Mouse (Mus musculus) intestine, embryonic 15.5 days (tissue): Measurements from ENCODE around the gene Trim37. TPM values are rescaled to one million over a fixed set of nuclear protein-coding genes. Genes with fewer than 3 reads are reported as not detected.

Experiments
- ATAC-seq: fragments of 200-750 bp; cut with Nextera tagmentation; 2 replicates; pipeline ENCODE4 v1.8.0; 2017; ENCODE audit warnings: moderate TSS enrichment, moderate library complexity
- H3K27ac ChIP-seq: fragments of 300-500 bp; sonication (generic); 2 replicates; pipeline ENCODE4 v1.5.1; 2015; ENCODE audit warnings: mild to moderate bottlenecking, inconsistent platforms
- H3K27me3 ChIP-seq: fragments of 300-500 bp; sonication (generic); replicated peaks from 2 replicates; pipeline ENCODE4 v1.6.1; 2015; ENCODE audit warnings: inconsistent platforms
- H3K36me3 ChIP-seq: fragments of 300-500 bp; sonication (generic); 2 replicates; pipeline ENCODE4 v1.6.1; 2015; ENCODE audit warnings: inconsistent platforms
- H3K4me1 ChIP-seq: fragments of 300-500 bp; sonication (generic); replicated peaks from 2 replicates; pipeline ENCODE4 v1.6.1; 2015; ENCODE audit warnings: inconsistent platforms
- H3K4me2 ChIP-seq: fragments of 300-500 bp; sonication (generic); replicated peaks from 2 replicates; pipeline ENCODE4 v1.6.1; 2015; ENCODE audit warnings: mild to moderate bottlenecking, inconsistent platforms
- H3K4me3 ChIP-seq: fragments of 300-500 bp; sonication (generic); replicated peaks from 2 replicates; pipeline ENCODE4 v1.5.1; 2015; ENCODE audit warnings: inconsistent platforms
- H3K9ac ChIP-seq: fragments of 300-500 bp; sonication (generic); 2 replicates; pipeline ENCODE4 v1.6.1; 2015; ENCODE audit warnings: inconsistent platforms
- H3K9me3 ChIP-seq: fragments of 300-500 bp; sonication (generic); 2 replicates; pipeline ENCODE4 v1.6.1; 2016; ENCODE audit warnings: inconsistent platforms
- WGBS: fragments of 180-500 bp; shearing (Covaris S2); methylation state at CpG from one replicate; pipeline ENCODE4 v1.1.7; 2015; 5-methylcytosine and 5-hydroxymethylcytosine counted together
- polyA plus RNA-seq: library from polyadenylated mRNA; unstranded; fragments of >200 nt; fragmentation: Nextera tagmentation; extraction: Ambion mirVana; gene quantifications from 2 replicates; pipeline ENCODE4 v1.2.1, GENCODE M21; 2015

The Trim37 gene
- polyA plus RNA-seq, 1 experiment from 2014 or later: 26.4 TPM

DNA sequence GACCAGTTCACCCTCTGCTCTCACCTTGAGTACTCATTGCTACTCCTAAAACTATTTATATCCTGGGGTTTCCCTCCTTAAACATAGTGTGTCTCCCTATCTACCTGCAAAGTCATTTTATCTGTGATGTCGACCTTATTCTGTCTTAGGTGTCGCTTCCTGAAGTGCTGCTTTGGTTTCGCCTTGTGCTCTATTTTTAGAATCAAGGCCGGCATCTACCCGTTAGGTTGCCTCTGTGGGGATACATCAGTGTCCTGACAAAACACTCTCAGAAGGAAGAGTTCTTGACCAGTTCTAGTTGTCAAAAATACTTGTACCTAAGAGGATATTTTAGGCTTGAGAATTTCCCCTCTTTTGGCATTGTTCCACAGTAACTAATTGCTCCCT lies 108.6 kb downstream of the Trim37 start:
- no peak for ATAC-seq
- no peak overlapping the region for H3K9ac ChIP-seq
- no peaks in the 10 kb centered on the region for H3K27me3 ChIP-seq
- H3K27ac ChIP-seq: no peak overlapping the region
- H3K4me3 ChIP-seq: no peak overlapping the region
- H3K36me3 ChIP-seq: no peaks in the 10 kb centered on the region
- H3K9me3 ChIP-seq: no peaks in the 10 kb centered on the region
- H3K4me1 ChIP-seq: no peaks in the 10 kb centered on the region
- WGBS: 69% methylated on average over 5 of the region's 5 CpGs
- no peak overlapping the region for H3K4me2 ChIP-seq

DNA sequence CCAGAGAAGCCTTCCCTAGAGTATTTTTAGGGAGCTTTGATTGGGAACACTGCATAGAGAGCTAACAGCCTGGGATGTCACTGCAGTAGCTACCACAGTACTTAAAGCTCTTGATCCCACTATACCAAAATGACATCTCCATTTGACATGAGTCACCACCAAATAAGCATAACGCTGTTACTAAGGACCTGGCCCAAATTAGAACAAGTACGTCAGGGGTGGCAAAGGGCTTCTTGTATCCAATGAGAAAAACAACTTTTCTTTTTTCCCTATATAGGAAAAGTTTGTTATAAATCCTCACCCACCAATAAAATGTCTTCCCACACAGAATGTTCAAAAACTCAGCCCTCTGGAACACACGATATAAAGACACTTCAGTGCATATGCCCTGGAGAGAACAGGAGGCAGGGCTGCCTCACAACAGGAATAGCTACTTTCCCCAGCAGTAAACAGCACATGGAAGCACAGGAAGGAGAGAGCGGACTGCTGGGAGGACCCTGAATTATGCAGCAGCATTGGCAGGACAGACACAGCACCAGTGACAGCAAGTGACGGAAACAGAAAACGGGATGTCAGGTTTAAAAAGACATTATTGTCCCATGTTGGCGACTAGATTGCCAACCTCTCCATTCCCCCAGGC lies 112.1 kb downstream of the Trim37 start:
- 87% methylated on average over 7 of the region's 7 CpGs for WGBS
- no peaks in the 10 kb centered on the region for H3K9me3 ChIP-seq
- H3K27me3 ChIP-seq: no peaks in the 10 kb centered on the region
- no peak overlapping the region for H3K4me3 ChIP-seq
- no peak overlapping the region for H3K27ac ChIP-seq
- H3K4me1 ChIP-seq: no peaks in the 10 kb centered on the region
- ATAC-seq: no peak
- no peak overlapping the region for H3K9ac ChIP-seq
- no peak overlapping the region for H3K4me2 ChIP-seq
- H3K36me3 ChIP-seq: no peaks in the 10 kb centered on the region

DNA sequence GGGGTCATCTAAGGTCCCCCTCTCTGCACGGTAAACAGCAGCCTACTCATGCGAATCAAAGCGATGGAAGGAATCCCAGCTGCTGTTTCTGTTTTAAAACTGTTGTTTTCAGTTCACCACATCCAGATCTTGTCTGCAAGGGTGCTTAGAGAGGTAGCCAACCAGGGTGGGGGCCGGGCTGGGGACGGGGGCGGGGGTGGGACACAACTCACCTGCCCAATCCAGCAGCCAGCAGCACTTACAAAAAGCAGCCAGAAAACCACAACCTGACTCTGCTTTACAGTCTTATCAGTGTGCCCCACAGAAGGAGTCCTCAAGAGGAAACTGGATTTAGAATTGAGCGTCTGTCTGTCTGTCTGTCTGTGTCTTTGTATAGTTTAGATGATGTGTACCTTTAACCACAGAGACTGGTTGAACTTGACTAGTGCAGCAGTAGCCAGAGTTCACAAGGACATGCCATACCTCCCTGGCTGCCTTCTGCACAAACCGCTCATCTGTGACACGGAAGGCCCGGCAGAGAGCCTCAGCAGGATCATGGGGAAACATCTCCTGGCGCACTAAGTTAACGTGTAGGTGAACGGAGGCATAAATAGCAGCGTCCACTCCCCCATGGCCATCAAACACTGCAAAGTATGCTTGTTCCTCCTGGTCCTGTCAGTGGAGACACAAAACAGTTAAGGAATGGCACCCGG lies 113.4 kb downstream of the Trim37 start:
- no peaks in the 10 kb centered on the region for H3K36me3 ChIP-seq
- H3K4me2 ChIP-seq: no peak overlapping the region
- no peak overlapping the region for H3K9ac ChIP-seq
- no peaks in the 10 kb centered on the region for H3K27me3 ChIP-seq
- 67% methylated on average over 15 of the region's 15 CpGs for WGBS
- H3K27ac ChIP-seq: no peak overlapping the region
- no peaks in the 10 kb centered on the region for H3K9me3 ChIP-seq
- H3K4me3 ChIP-seq: no peak overlapping the region
- H3K4me1 ChIP-seq: no peaks in the 10 kb centered on the region
- no peak for ATAC-seq

DNA sequence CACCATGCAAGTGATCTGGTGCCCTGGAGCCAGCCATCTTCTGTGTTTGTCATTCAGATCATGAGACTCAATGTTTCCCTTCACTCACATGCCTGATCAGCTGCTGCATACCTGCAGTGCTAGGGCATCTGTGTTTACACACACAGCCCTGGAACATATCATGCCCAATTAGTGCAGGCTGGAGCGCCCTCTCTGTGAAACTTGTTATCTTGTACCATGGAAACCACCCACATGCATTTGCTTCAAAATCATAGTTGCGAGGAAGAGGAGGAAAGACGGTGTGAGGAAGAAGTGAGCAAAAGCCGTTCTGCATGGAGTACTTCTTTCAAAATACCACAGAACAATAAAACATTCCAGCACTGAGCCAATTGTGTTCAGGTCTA lies 113.9 kb downstream of the Trim37 start:
- no peak overlapping the region for H3K9ac ChIP-seq
- no peaks in the 10 kb centered on the region for H3K9me3 ChIP-seq
- no peak overlapping the region for H3K4me2 ChIP-seq
- no peaks in the 10 kb centered on the region for H3K36me3 ChIP-seq
- 66% methylated on average over 4 of the region's 4 CpGs for WGBS
- H3K27me3 ChIP-seq: no peaks in the 10 kb centered on the region
- no peak overlapping the region for H3K27ac ChIP-seq
- ATAC-seq: no peak
- no peak overlapping the region for H3K4me3 ChIP-seq
- no peaks in the 10 kb centered on the region for H3K4me1 ChIP-seq

DNA sequence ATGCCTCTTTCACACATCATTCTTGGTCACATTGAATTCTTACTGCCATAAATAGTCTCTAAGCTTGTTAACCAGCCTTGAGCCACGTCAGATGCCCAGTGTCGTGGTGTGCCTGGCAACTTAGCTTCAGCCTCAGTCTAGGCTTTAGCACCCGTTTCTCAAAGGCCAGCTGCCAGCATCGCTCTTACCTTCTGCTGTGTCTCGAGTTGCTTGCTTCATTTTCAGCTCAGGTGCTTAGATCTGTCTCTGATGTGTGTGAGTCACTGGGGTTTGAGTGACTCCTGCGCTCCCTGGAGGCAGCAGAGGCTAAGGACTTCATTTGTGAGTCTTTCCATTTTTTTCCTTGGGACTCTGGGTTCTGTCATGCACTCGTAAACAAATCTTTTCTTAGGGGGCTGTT lies 114.4 kb downstream of the Trim37 start:
- no peak overlapping the region for H3K9ac ChIP-seq
- no peaks in the 10 kb centered on the region for H3K9me3 ChIP-seq
- no peak overlapping the region for H3K4me3 ChIP-seq
- no peak overlapping the region for H3K27ac ChIP-seq
- WGBS: 50% methylated on average over 7 of the region's 7 CpGs
- H3K4me1 ChIP-seq: no peaks in the 10 kb centered on the region
- H3K4me2 ChIP-seq: no peak overlapping the region
- H3K27me3 ChIP-seq: no peaks in the 10 kb centered on the region
- ATAC-seq: no peak
- H3K36me3 ChIP-seq: no peaks in the 10 kb centered on the region

DNA sequence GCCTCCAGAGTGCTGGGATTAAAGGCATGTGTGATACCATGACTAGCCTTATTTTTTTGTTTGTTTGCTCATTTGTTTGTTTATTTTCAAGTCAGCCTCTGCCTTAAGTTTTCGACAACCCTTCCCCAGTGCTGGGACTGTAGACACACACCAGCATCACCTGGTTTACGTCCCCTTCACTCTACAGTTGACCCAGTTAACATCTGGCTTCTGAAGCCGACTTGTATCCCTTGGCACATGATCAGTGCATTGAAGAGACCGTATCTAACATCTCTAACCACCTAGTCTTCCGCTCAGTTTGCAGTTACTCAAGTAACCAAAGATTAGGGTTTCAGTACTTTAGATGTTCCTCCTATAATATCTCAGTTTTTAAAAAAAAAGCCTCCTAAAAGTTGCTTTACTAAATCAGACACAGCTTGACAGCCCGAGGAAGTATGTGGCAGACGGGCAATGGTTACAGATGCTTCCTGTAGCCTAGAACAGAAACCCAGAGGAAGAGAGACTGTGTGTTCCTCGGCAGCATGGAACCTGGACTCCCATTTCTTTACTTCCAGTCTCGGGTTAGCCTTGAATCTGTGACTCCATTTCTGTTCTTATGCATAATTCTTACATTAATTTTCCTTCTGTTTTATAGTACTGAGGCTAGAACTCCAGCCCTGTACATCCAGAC lies 118.4 kb downstream of the Trim37 start:
- Histone ChIP-seq H3K4me1 (peaks cover 9% of the 10 kb centered on the region; the same call in 1 of the 2 replicates), H3K9me3 (no peaks in the 10 kb centered on the region), H3K4me2 (no peak overlapping the region), H3K36me3 (no peaks in the 10 kb centered on the region), H3K27me3 (no peaks in the 10 kb centered on the region), H3K9ac (no peak overlapping the region), H3K4me3 (no peak overlapping the region), H3K27ac (no peak overlapping the region)
- no peak for ATAC-seq
- WGBS: 70% methylated on average over 9 of the region's 9 CpGs

DNA sequence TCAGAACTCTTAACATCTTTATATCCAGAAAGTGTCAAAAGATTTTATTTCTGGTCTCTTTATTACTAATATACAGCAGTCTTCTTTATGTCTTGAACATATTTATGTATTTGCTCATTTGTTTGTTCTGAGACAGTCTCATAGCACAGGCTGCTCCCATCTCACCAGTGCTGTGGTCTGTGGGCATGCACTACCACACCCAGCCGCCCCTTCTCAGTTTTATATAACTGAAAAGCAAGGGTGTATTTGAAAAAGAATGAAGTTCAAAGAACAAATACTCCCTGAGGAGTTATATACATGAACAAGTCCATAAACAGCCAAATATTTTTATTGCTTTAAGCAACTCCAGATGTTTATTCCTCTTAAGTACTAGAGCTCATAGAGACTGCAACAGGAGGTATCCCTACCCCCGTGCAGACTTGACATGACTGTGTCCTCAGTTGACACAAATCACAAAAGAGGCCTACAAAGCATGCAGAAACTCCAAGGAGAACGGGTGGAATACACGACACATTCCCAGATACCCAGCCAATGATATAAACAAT lies 119.3 kb downstream of the Trim37 start:
- 55% methylated on average over 4 of the region's 4 CpGs for WGBS
- Histone ChIP-seq H3K4me1 (peaks cover 9% of the 10 kb centered on the region; the same call in 1 of the 2 replicates), H3K27me3 (no peaks in the 10 kb centered on the region), H3K9me3 (no peaks in the 10 kb centered on the region), H3K9ac (no peak overlapping the region), H3K36me3 (no peaks in the 10 kb centered on the region), H3K4me2 (no peak overlapping the region), H3K27ac (no peak overlapping the region), H3K4me3 (no peak overlapping the region)
- ATAC-seq: no peak

DNA sequence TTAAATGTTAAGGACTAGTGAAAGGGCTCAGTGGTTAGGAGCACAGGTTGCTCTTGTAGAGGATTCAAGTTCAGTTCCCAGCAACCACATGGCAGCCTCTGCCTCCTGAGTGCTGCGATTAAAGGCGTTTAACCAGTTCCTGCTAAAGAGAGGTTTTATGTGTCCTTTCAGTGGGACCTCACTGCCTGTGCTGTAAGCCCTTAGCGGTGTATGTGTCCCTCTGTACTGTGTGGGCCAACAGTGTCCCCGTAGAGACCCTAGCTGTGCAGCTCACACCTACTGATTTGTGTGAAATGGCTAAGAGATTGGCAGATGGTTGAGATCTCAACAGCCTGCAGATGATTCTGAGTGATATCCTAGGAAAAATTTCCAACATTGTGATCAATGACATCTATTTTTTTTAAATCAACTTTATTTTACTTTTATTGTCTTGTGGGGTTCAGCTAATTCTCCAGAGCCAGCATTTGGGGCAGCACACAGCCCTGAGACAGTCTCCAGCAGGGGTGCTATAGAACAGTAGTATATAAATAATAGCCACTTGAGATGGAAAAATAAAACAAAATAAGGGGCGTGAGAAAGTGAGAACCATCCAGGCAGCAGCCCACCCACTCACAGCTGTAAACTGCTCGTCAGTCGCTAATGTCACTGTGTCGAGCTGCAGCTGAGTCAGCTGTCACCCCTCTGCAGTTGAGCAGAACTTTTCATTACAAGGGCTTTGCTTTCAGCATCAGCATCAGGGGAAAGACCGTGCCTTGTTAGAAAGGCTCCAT lies 120.0 kb downstream of the Trim37 start:
- no peak for ATAC-seq
- no peak overlapping the region for H3K27ac ChIP-seq
- WGBS: 52% methylated on average over 9 of the region's 9 CpGs
- no peak overlapping the region for H3K9ac ChIP-seq
- H3K27me3 ChIP-seq: no peaks in the 10 kb centered on the region
- peaks cover 9% of the 10 kb centered on the region; the same call in 1 of the 2 replicates for H3K4me1 ChIP-seq
- no peak overlapping the region for H3K4me2 ChIP-seq
- no peaks in the 10 kb centered on the region for H3K9me3 ChIP-seq
- no peak overlapping the region for H3K4me3 ChIP-seq
- no peaks in the 10 kb centered on the region for H3K36me3 ChIP-seq

DNA sequence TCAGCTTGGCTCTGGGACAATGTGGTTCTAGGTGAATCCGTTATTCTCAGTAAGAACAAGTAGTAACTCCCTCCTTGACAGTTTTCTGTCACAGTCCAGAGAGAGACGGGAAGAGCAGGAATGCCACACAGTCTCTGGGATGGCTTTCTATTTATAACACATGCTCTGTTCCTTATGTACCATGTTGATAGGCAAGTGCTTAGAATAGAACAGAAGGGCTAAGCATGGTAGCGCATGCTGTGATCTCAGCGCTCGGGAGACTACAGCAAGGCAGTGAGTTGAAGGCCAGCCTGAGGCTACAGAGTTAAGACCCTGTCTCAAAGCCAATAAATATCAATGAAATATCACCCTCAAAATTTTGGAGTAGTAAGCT lies 120.6 kb downstream of the Trim37 start:
- no peaks in the 10 kb centered on the region for H3K9me3 ChIP-seq
- no peak for ATAC-seq
- H3K9ac ChIP-seq: no peak overlapping the region
- peaks cover 9% of the 10 kb centered on the region; the same call in 1 of the 2 replicates for H3K4me1 ChIP-seq
- H3K36me3 ChIP-seq: no peaks in the 10 kb centered on the region
- H3K27me3 ChIP-seq: no peaks in the 10 kb centered on the region
- no peak overlapping the region for H3K4me2 ChIP-seq
- H3K4me3 ChIP-seq: no peak overlapping the region
- 63% methylated on average over 5 of the region's 5 CpGs for WGBS
- no peak overlapping the region for H3K27ac ChIP-seq

DNA sequence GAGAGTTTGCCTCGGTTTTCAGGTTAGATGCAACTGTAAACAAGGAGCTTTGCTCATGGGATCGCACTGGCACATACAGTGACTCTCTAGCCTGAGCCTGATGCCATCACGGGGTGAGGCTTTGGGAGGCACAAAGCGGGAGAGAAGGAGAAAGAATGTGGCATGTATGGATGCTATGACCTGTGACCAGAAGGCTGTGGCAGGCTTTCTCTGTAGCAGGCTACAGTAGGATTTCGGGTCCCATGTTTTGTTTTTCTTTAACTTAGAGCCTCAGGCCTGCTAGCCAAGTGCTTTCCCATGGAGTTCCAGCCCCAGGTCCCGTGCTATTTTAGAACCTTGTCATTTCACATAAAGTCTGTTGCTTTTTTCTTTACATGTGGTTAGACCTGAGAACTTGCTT lies 123.3 kb downstream of the Trim37 start:
- no peaks in the 10 kb centered on the region for H3K36me3 ChIP-seq
- no peaks in the 10 kb centered on the region for H3K27me3 ChIP-seq
- 81% methylated on average over 6 of the region's 6 CpGs for WGBS
- no peak overlapping the region for H3K9ac ChIP-seq
- no peak overlapping the region for H3K4me3 ChIP-seq
- ATAC-seq: no peak
- H3K4me1 ChIP-seq: peaks cover 9% of the 10 kb centered on the region; the same call in 1 of the 2 replicates
- H3K27ac ChIP-seq: no peak overlapping the region
- H3K4me2 ChIP-seq: no peak overlapping the region
- no peaks in the 10 kb centered on the region for H3K9me3 ChIP-seq

DNA sequence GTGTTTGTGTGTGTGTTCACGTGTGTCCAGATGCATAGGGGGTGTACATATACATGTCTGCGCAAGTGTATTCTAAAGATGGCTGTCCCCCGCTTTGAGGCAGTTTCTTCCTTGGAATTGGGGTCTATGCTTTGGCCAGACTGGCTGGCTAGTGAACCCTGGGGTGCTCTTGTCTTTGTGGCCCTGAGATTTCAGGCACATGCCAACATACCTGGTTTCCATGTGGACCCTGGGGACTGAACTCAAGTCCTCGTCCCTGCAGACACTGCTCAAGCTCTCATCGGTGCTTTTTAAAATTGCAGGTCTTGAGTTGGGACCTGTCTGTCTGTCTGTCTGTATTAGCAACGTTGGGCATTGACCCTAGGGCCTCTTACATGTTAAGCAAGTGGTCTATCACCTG lies 126.4 kb downstream of the Trim37 start:
- H3K4me3 ChIP-seq: no peak overlapping the region
- H3K4me1 ChIP-seq: no peaks in the 10 kb centered on the region
- WGBS: 87% methylated on average over 6 of the region's 6 CpGs
- no peaks in the 10 kb centered on the region for H3K36me3 ChIP-seq
- no peak for ATAC-seq
- H3K4me2 ChIP-seq: no peak overlapping the region
- no peaks in the 10 kb centered on the region for H3K9me3 ChIP-seq
- H3K9ac ChIP-seq: no peak overlapping the region
- H3K27me3 ChIP-seq: no peaks in the 10 kb centered on the region
- no peak overlapping the region for H3K27ac ChIP-seq

DNA sequence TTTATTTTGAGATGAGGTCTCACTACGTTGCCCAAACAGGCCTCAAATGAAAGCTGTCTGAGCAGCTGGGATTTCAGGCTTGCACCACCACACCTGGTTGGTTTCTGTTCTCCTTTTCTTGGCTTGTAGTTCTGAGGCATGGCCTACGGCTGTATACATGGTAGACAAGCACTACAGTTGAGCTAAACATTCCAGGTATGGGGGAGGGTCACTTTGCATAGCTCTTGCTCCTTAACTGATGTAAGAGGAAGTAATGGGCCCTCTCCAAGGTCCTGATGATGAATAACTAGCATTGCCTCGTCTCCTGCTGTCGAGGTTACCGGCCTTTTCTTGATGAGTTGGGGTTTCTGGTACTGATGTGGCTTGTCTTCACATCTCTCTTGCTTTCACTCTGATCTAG lies 127.3 kb downstream of the Trim37 start:
- no peaks in the 10 kb centered on the region for H3K9me3 ChIP-seq
- no peaks in the 10 kb centered on the region for H3K36me3 ChIP-seq
- no peak for ATAC-seq
- 45% methylated on average over 5 of the region's 5 CpGs for WGBS
- no peak overlapping the region for H3K27ac ChIP-seq
- no peaks in the 10 kb centered on the region for H3K27me3 ChIP-seq
- no peak overlapping the region for H3K4me2 ChIP-seq
- no peaks in the 10 kb centered on the region for H3K4me1 ChIP-seq
- no peak overlapping the region for H3K4me3 ChIP-seq
- H3K9ac ChIP-seq: no peak overlapping the region
